Mouse (Mus musculus) embryo, embryonic 10 days (tissue): Measurements from ENCODE around the gene Hist2h2bb.
"Not testable (repeated sequence)": the region's sequence is repeated elsewhere in the genome, so short reads cannot be mapped to it uniquely, and the experiment has no call there.

Experiments used
- DNase-seq: peaks from one replicate; pipeline ENCODE4 v3.0.0-alpha.2; 2015; ENCODE audit warnings: low spot score

Hist2h2bb gene

GRCm38 (mm10) chr3:96239949-96240798 lies 29.4 kb upstream of the Hist2h2bb start, which contains the start of gene Hist2h2aa2:
Gene Hist2h2aa2 (minus strand): TSS chr3:96240276.
- peak; percentile 78 for DNase-seq

DNA sequence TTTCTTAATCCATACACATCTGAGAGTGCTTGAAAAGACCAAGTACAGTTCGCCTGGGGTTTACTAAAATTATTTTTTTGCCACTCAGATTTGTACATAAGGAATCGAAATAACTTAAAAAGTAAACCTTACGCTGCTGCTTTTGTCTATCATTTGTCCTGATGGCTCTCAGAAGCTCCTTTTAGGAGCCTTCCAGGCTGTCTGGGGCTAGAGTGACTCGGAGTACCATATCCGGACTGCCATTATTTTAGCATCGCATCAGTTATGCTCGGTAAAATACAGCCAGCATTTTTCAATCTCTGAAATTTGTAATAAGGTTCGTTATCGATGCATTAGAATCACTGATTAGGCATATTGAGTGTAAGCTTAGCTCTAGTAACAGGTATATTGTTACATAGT lies 28.8 kb upstream of the Hist2h2bb start:
- DNase-seq: no peak

GRCm38 (mm10) chr3:96243921-96244572 lies 25.5 kb upstream of the Hist2h2bb start:
- no peak for DNase-seq

DNA sequence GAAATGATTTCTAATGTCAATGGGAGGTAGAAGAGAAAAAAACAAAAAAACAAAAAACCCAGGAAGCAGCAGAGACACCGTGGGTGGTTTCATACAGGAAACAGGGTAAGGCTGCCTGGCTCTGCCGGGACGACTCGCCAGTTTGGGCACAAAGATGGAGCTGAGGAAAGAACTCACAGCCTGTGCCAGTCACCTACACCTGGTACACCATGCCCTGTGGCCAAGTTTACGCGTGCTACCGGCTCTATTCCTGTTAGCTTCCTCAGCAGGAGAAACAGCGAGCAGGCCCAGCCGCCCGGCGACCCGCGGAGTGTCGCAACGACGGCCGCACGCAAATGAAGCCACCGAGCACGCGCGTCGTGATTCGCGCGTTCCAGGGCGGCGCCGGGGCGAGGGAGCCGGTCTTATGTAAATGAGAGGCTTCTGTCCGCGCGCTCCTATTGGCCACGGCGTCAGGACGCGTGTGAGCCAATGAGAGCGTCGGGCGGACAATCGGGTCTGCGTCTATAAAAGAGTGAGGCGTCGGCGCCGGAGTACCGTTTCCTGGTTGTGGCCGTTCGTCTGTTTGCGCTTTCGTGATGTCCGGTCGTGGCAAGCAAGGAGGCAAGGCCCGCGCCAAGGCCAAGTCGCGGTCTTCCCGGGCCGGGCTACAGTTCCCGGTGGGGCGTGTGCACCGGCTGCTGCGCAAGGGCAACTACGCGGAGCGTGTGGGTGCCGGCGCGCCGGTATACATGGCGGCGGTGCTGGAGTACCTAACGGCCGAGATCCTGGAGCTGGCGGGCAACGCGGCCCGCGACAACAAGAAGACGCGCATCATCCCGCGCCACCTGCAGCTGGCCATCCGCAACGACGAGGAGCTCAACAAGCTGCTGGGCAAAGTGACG lies 24.3 kb upstream of the Hist2h2bb start, which contains the start of gene Hist2h2aa1:
Gene Hist2h2aa1 (plus strand): TSS at position 495 of the 884 bp plus-strand sequence.
- DNase-seq: peak; percentile 77

DNA sequence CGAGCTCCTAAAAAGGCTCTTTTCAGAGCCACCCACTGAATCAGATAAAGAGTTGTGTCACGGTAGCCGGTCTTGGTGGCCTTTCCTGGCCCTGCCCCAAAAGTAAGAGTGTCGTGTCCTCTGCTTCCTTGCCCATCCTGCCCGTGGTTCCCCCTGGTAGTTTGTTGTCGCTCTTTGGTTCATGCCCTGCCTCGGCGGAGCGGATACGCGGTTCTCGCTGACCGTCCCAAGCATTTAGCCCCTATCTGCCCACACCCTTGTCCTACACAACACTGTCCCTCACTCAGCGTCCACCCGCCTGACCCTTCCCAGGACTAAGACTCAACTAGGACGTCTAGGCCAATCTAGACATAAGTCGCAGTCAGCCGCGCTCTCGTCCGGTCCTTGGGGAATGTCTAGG lies 23.5 kb upstream of the Hist2h2bb start:
- DNase-seq: not testable (repeated sequence)

- DNase-seq: not testable (repeated sequence)
These were observed 23.1 kb upstream of the Hist2h2bb start, which contains the start of gene Hist2h3c1 for GRCm38 (mm10) chr3:96246427-96246856. Gene Hist2h3c1 (plus strand): TSS chr3:96246685.

- DNase-seq: peak; percentile 31
These were observed 22.0 kb upstream of the Hist2h2bb start for GRCm38 (mm10) chr3:96247356-96248140.

- DNase-seq: peak; percentile 44
These were observed 21.2 kb upstream of the Hist2h2bb start for GRCm38 (mm10) chr3:96248141-96249033.

- no peak for DNase-seq
These were observed 20.6 kb upstream of the Hist2h2bb start for GRCm38 (mm10) chr3:96249034-96249345.

- no peak for DNase-seq
These were observed 18.7 kb upstream of the Hist2h2bb start for GRCm38 (mm10) chr3:96250890-96251289.

DNA sequence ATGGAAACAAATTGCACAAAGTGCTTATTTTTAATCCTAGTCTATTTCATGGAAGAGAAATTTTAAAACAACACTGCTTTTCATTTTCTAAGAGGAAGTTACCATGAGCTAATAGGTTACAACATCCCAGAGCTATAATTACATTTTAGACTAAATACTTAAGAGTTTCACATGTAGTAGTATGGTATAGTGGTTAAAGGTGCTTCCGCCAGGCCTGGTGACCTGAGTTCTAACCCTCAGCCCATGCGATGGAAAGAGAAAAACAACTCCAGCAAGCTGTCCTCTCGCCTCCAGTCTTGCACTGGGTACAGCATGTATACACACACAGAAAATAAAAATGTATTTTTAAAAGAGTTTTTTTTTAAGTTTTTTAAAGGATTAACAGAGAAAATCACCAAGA lies 17.8 kb upstream of the Hist2h2bb start:
- DNase-seq: no peak

GRCm38 (mm10) chr3:96254683-96255355 lies 14.7 kb upstream of the Hist2h2bb start:
- peak; percentile 80 for DNase-seq

DNA sequence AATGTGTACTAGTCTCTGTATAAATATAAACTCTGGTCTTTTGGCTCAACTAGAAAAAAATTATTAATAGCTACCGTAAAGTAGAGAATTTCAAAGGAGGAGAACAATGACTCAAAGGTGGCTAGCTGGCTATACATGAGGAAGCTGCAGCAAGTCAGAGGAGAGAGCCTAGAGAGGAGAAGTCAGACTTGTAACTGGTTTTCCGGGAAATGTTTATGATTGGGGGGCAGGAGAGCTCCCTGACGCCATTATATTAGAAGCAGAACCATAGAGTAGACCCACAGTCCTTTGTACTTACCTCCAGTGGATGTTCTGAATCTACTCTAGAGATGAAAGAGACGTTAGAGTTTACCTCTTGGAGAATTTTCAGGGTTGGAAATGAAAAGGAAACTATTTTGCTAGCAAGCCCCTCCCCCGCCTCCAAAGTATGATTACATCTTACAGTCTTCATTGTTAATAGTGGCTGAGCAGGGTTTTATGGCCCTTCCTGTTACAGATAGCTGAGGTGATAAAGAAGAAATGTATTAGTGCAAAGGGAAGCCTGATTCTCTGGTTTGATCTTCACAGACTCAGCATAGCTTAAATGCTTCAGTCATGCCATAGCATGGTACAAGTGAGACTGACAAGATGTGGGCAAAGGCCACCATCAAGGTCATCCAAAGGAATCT lies 13.5 kb upstream of the Hist2h2bb start:
- DNase-seq: no peak

DNA sequence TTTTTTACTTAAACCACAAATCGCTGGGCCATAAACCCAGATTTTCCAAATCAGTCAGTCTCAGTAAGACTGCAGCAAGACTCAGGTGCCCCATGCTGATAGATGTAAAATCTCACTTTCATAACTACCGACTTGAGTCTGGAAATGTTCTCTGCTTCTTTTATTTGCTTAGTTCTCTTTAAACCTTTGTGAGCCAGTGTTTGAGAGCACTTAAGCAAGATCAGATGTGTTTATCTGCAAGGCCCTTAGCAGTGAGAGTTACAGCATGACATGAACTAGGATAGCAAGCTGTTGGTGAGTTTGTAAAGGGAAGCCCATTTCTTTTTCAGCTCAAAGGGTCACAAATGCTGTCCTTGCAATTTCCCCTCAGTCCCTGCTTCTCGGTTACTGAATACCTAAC lies 12.4 kb upstream of the Hist2h2bb start:
- no peak for DNase-seq

DNA sequence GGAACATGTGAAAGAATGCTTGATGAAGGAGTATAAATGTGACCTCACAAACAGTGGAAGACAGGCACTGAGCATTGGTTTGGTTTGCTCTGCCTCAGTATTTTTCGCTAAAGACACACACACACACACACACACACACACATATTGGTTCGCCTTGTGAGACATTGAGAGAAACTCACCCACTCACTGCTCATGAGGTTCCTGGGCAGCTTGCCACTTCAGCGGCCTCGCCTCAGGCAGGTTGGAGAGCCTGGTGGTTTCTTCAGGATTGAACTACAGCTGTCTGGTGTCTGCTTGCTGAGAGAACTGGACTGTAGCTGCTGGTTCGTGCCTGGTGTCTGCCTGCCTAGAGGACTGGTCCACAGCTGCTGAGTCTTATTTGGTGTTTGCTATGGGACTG lies 9.3 kb upstream of the Hist2h2bb start:
- DNase-seq: no peak

DNA sequence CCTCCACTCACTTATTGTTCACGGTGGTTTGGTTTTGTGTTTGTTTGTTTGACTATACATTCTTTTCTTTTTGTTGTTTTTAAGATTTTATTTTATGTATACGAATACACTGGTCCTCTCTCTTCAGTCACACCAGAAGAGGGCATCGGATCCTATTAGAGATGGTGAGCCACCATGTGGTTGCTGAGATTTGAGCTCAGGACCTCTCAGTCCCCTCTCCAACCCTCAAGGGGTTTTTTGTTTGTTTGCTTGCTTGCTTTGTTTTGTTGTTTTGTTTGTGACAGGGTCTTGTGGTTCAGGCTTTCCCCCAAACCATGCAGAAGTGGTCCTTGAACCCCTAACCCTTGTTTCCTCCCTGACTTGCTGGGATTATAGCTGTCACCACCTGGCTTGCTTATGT lies 7.9 kb upstream of the Hist2h2bb start:
- DNase-seq: no peak

DNA sequence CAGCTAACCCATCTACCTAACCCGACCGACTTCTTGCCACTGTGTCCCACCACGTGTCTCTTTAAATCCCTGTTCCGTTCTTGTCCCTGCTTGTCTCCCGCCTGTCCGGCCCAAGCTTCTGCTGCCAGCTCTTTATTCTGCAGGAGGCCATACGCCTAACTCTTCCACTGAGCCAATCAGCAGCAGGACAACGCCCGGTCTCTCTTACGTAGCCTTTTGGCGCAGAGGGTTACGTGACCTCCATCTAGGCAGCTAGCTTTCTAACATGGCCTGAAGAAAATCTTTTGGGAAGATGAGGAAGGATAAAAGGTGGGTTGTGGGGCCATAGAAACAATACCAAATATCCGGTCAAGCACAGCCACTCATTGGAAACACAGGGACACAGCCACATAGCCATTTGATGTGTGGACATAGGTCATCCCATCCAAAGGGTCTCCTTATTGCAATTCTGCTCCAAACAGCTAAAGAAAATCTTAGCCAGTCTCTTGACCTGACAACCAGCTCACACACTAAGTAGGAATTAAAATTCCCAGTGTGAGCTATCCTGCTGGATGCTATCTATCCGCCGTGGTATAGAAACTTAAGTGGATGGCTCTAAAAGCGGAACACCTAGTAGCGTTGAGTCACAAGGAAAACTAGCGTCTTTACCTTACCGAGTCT lies 7.2 kb upstream of the Hist2h2bb start:
- peak; percentile 92 for DNase-seq

DNA sequence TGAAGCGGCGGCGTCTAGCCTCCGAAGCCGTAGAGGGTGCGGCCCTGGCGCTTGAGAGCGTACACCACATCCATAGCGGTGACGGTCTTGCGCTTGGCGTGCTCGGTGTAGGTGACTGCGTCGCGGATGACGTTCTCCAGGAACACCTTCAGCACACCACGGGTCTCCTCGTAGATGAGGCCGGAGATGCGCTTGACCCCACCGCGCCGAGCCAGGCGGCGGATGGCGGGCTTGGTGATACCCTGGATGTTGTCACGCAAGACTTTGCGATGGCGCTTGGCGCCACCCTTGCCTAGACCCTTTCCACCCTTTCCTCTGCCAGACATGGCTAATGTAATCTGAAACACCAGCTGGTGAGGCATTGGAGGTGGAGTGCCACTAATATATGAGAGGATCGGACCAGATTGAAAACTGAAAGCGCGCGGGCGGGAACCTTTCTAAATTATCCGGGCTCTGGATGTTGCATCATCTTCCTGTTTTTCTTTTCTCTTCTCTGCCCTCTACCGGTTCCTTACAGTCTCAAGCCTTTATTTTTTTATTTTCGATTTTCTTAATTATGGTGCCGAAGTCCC lies 6.5 kb upstream of the Hist2h2bb start, which contains the start of gene Hist2h4:
Gene Hist2h4 (minus strand): TSS at position 333 of the 572 bp plus-strand sequence.
- DNase-seq: peak; percentile 91
